Mouse (Mus musculus) T-helper 1 cell (primary cell): ENCODE measurements around the gene Ano7.

Experiments
- in situ Hi-C: fragments of 300-600 bp; cut with MboI, MseI; formaldehyde crosslinking; loops from one replicate; pipeline ENCODE4 v1.15.1; 2025; ENCODE audit warnings: high pct_unique_total_duplicates

The Ano7 gene

GRCm38 (mm10) chr1:93373665-93374064, at the start of gene Ano7:
Gene Ano7 (plus strand): TSS chr1:93373930.
- in situ Hi-C loops, result no loop called here

GRCm38 (mm10) chr1:93323973-93324372, 49.8 kb upstream of the Ano7 start:
- in situ Hi-C loops, result no loop called here

- in situ Hi-C loops, result no loop called here
These were observed 47.3 kb upstream of the Ano7 start for GRCm38 (mm10) chr1:93326446-93326845.

- in situ Hi-C loops, result no loop called here
These were observed 39.1 kb upstream of the Ano7 start for GRCm38 (mm10) chr1:93334621-93335020.

- in situ Hi-C loops, result no loop called here
These were observed 30.9 kb upstream of the Ano7 start, which contains the start of the genes Ppp1r7 and Pask for GRCm38 (mm10) chr1:93342648-93343503. Gene Ppp1r7 (plus strand): TSS chr1:93342854. Gene Pask (minus strand): TSS chr1:93343482.

- in situ Hi-C loops, result no loop called here
These were observed 30.2 kb upstream of the Ano7 start for GRCm38 (mm10) chr1:93343504-93344047.

- in situ Hi-C loops, result no loop called here
These were observed 26.6 kb upstream of the Ano7 start for GRCm38 (mm10) chr1:93347176-93347575.

GRCm38 (mm10) chr1:93349701-93350100, 24.0 kb upstream of the Ano7 start:
- in situ Hi-C loops, result no loop called here

- in situ Hi-C loops, result no loop called here
These were observed 21.0 kb upstream of the Ano7 start for GRCm38 (mm10) chr1:93352724-93353123.

GRCm38 (mm10) chr1:93362661-93363060, 11.1 kb upstream of the Ano7 start:
- in situ Hi-C loops, result no loop called here

- in situ Hi-C loops, result no loop called here
These were observed 8.1 kb upstream of the Ano7 start for GRCm38 (mm10) chr1:93365641-93366040.

GRCm38 (mm10) chr1:93377307-93377706, 3.6 kb downstream of the Ano7 start:
- in situ Hi-C loops, result no loop called here

- in situ Hi-C loops, result no loop called here
These were observed 5.4 kb downstream of the Ano7 start for GRCm38 (mm10) chr1:93379117-93379516.

GRCm38 (mm10) chr1:93387198-93387597, 13.5 kb downstream of the Ano7 start:
- in situ Hi-C loops, result no loop called here

GRCm38 (mm10) chr1:93388906-93389305, 15.2 kb downstream of the Ano7 start:
- in situ Hi-C loops, result no loop called here

- in situ Hi-C loops, result no loop called here
These were observed 27.7 kb downstream of the Ano7 start for GRCm38 (mm10) chr1:93401191-93402052.

GRCm38 (mm10) chr1:93403403-93403802, 29.7 kb downstream of the Ano7 start:
- in situ Hi-C loops, result no loop called here

- in situ Hi-C loops, result no loop called here
These were observed 58.4 kb downstream of the Ano7 start for GRCm38 (mm10) chr1:93432087-93432486.

GRCm38 (mm10) chr1:93439321-93439720, 65.6 kb downstream of the Ano7 start:
- in situ Hi-C loops, result no loop called here

- in situ Hi-C loops, result no loop called here
These were observed 70.8 kb downstream of the Ano7 start for GRCm38 (mm10) chr1:93444405-93445110.

GRCm38 (mm10) chr1:93445111-93445821, 71.5 kb downstream of the Ano7 start:
- in situ Hi-C loops, result no loop called here
